Mouse (Mus musculus) limb, embryonic 11.5 days (tissue): Measurements from ENCODE around the gene Camk2b. TPM values are rescaled to one million over a fixed set of nuclear protein-coding genes. Genes with fewer than 3 reads are reported as not detected.
A peak's percentile ranks its signal among the peaks of the same experiment; 100 is the strongest.

Experiments used
- ATAC-seq: fragments of 200-750 bp; cut with Nextera tagmentation; 2 replicates; pipeline ENCODE4 v1.8.0; 2017; ENCODE audit warnings: low read depth; ENCODE audit not compliant: insufficient number of reproducible peaks, low FRiP score, low TSS enrichment
- DNase-seq: peaks from one replicate; pipeline ENCODE4 v3.0.0-alpha.2; 2015; ENCODE audit warnings: low spot score
- H3K27ac ChIP-seq: fragments of 300-500 bp; sonication (generic); replicated peaks from 2 replicates; pipeline ENCODE4 v1.5.1; 2014; ENCODE audit warnings: low read depth, mild to moderate bottlenecking, low read length
- H3K27me3 ChIP-seq: fragments of 300-500 bp; sonication (generic); 2 replicates; pipeline ENCODE4 v1.6.1; 2014; ENCODE audit warnings: mild to moderate bottlenecking, low read length, mixed read lengths; ENCODE audit not compliant: control insufficient read depth, insufficient read depth
- H3K36me3 ChIP-seq: fragments of 300-500 bp; sonication (generic); 2 replicates; pipeline ENCODE4 v1.6.1; 2014; ENCODE audit warnings: mild to moderate bottlenecking, low read length, moderate library complexity, mixed read lengths; ENCODE audit not compliant: control insufficient read depth, insufficient read depth
- H3K4me1 ChIP-seq: fragments of 300-500 bp; sonication (generic); 2 replicates; pipeline ENCODE4 v1.6.1; 2014; ENCODE audit warnings: low read length, mixed read lengths; ENCODE audit not compliant: control insufficient read depth, insufficient read depth
- H3K4me2 ChIP-seq: fragments of 300-500 bp; sonication (generic); 2 replicates; pipeline ENCODE4 v1.6.1; 2014; ENCODE audit warnings: low read depth, mild to moderate bottlenecking, moderate library complexity; ENCODE audit not compliant: severe bottlenecking
- H3K4me3 ChIP-seq: fragments of 300-500 bp; sonication (generic); 2 replicates; pipeline ENCODE4 v1.5.1; 2014; ENCODE audit warnings: low read depth, low read length
- H3K9ac ChIP-seq: fragments of 300-500 bp; sonication (generic); 2 replicates; pipeline ENCODE4 v1.6.1; 2014; ENCODE audit warnings: mild to moderate bottlenecking, low read length
- H3K9me3 ChIP-seq: fragments of 300-500 bp; sonication (generic); 2 replicates; pipeline ENCODE4 v1.6.1; 2016; ENCODE audit warnings: low read length; ENCODE audit not compliant: control insufficient read depth
- WGBS: fragments of 180-500 bp; shearing (Covaris S2); extraction: QIAGEN DNeasy Blood & Tissue Kit; methylation state at CpG from one replicate; pipeline ENCODE4 v1.1.7; 2014; 5-methylcytosine and 5-hydroxymethylcytosine counted together
- polyA plus RNA-seq: library from polyadenylated mRNA; unstranded; fragments of >200 nt; fragmentation: Nextera tagmentation; extraction: Ambion mirVana; gene quantifications from 2 replicates; pipeline ENCODE4 v1.2.1, GENCODE M21; 2014

Gene Camk2b
- polyA plus RNA-seq, 1 experiment from 2014 or later, result 0.55 TPM

DNA sequence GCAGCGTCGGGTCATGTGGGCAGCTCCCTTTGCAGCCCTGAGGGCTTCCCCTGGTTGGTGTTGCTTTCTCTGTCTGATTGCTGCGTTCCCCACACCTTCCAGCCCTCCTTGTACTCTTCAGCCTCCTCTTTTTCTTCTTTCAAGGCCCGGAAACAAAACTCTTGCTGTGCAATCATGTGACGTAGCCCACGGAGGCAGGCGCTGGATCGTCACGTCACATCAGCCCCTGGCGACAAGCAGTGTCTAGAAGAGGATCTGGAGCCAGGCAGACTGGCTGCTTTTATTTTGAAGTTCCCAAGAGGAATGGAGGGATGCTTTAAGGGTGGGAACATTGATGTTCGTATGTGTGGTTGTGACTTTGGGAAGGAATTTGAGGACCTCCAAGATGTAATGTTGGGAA is 100.3 kb downstream of the Camk2b start:
- H3K9ac ChIP-seq, result no peak overlapping the region
- WGBS, result 89% methylated on average over 11 of the region's 11 CpGs
- no peaks in the 10 kb centered on the region for H3K9me3 ChIP-seq
- no peak for ATAC-seq
- no peaks in the 10 kb centered on the region for H3K4me1 ChIP-seq
- peaks cover 34% of the 10 kb centered on the region for H3K36me3 ChIP-seq
- H3K4me2 ChIP-seq, result no peak overlapping the region
- no peak overlapping the region for H3K27ac ChIP-seq
- H3K27me3 ChIP-seq, result no peaks in the 10 kb centered on the region
- DNase-seq, result no peak
- no peak overlapping the region for H3K4me3 ChIP-seq

DNA sequence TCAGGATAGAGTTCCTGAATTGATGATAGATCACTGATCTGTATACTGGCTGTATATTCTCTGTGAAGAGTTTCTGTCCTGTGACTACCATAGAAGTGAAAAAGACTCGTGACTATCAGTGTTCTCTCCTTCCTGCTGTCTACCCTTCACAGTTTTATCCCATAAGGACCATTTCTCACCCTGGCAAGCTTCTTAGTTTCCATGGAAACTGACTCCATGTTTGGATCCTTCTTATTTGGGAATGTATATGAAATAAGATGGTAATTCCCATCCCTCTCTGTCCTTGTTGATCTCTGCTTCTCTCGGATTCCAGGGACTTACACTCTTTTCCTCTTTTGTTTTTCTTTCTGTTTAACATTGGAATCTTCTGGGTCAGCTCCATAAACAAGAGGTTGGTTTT is 106.1 kb downstream of the Camk2b start:
- Histone ChIP-seq H3K4me2 (no peak overlapping the region), H3K27me3 (no peaks in the 10 kb centered on the region), H3K27ac (no peak overlapping the region), H3K4me1 (peaks cover 9% of the 10 kb centered on the region), H3K9ac (no peak overlapping the region), H3K9me3 (no peaks in the 10 kb centered on the region), H3K36me3 (peaks cover 25% of the 10 kb centered on the region), H3K4me3 (no peak overlapping the region)
- WGBS, result 86% methylated on average over 2 of the region's 2 CpGs
- DNase-seq (no peak), ATAC-seq (no peak)

DNA sequence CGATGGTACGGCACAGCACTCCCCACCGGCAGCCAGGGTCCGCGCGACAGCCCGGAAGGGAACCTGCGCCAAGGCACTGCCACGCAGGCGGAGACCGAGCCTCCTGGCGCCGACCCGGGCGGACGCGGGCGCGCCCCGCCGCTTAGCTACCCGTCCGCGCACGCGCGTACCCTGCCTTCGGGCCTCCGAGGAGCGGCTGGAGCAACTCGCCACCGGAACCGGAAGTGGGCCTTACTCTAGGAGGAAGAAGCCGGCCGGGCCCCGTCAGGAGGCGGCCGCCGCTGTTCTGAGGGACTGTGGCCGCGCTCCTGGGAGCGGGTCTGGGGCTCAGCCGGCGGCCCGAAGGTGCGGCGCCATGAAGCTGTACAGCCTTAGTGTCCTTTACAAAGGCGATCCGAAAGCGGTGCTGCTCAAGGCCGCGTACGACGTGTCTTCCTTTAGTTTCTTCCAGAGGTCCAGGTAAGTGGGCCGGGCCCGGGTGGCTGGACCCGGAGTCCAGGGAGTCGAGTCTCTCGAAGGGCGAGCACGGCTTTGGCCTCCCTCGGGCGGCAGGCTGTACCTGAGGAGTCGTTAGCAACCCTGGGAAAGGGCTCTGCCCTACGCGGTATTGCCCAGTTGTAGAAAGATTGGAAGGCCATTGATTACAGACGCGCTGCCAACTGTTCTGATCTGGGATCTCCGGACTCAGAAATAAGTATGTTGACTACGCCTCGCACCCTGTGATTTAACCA is 110.5 kb downstream of the Camk2b start, which contains the start of gene Ykt6:
Ykt6 (plus strand) TSS at position 148 of the 731 bp plus-strand sequence.
- ATAC-seq (peak; percentile 93), DNase-seq (peak; percentile 96)
- H3K27me3 ChIP-seq, result no peaks in the 10 kb centered on the region
- H3K4me1 ChIP-seq, result peaks cover 9% of the 10 kb centered on the region
- peak within 1 kb of the TSS; percentile 98 for H3K4me3 ChIP-seq
- no peaks in the 10 kb centered on the region; the same call in 1 of the 2 replicates for H3K36me3 ChIP-seq
- no peaks in the 10 kb centered on the region for H3K9me3 ChIP-seq
- peak within 1 kb of the TSS; percentile 89 for H3K9ac ChIP-seq
- WGBS, result under 1% methylated on average over 69 of the region's 71 CpGs
- peak within 1 kb of the TSS; percentile 77 for H3K4me2 ChIP-seq
- peak within 1 kb of the TSS; percentile 83 for H3K27ac ChIP-seq

DNA sequence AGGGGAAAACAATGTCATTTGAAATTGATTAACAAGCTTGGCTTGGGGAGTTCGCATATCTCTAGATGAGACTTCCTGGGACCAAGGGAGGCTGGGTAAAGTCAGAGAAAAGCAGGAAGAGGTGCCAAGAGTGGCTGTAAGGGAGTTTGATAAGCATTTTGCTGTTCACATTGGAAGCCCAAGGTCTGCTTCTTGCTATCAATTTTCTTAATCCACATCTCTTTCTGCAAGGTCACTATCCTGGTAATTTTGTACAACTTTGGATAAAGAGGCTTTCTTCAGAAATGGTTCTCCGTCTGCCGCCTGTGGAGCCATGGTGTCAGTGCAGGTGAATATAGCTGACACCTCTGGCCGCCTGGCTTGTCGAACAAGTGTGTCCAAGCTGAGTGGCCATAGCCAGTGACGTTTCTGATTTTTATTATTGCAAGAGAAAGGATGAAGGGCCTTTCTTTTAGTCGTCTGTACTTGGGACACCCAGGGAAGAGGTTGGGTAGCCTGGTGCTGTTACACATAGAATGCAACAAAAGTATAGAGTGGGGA is 111.1 kb downstream of the Camk2b start:
- WGBS, result 5% methylated on average over 7 of the region's 7 CpGs
- DNase-seq, result peak; percentile 70

DNA sequence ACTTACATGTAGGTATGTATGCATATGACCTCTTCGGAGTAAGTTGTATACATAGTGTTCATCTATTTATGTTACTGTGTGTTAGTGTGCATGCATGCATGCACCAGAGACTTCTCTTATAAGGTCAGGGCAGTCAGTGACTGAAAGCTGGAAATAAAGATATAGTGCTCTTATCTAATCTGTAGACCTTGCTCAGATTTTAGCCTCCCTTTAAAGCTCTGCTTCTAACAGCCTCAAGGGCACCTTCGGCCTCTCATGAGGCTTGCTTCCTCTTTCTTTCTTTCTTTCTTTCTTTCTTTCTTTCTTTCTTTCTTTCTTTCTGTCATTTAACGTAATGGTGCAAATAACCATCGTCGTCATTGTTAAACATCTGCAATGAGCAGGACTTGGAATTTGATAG is 111.7 kb downstream of the Camk2b start:
- WGBS, result 82% methylated on average over 5 of the region's 5 CpGs
- no peaks in the 10 kb centered on the region for H3K36me3 ChIP-seq
- DNase-seq (no peak), ATAC-seq (no peak)
- H3K4me2 ChIP-seq, result no peak overlapping the region
- H3K4me3 ChIP-seq, result no peak overlapping the region
- peaks cover 10% of the 10 kb centered on the region for H3K4me1 ChIP-seq
- no peaks in the 10 kb centered on the region for H3K9me3 ChIP-seq
- no peak overlapping the region for H3K9ac ChIP-seq
- no peak overlapping the region for H3K27ac ChIP-seq
- no peaks in the 10 kb centered on the region for H3K27me3 ChIP-seq

More for the DNA sequence above, 111.1 kb downstream of the Camk2b start:
- Histone ChIP-seq H3K9me3 (no peaks in the 10 kb centered on the region), H3K4me2 (peak overlapping the region; percentile 77), H3K27ac (peak overlapping the region; percentile 83), H3K4me1 (peaks cover 9% of the 10 kb centered on the region), H3K27me3 (no peaks in the 10 kb centered on the region), H3K36me3 (no peaks in the 10 kb centered on the region), H3K4me3 (peak overlapping the region; percentile 98), H3K9ac (peak overlapping the region; percentile 89)
- peak; percentile 78; the same call in 1 of the 2 replicates for ATAC-seq

DNA sequence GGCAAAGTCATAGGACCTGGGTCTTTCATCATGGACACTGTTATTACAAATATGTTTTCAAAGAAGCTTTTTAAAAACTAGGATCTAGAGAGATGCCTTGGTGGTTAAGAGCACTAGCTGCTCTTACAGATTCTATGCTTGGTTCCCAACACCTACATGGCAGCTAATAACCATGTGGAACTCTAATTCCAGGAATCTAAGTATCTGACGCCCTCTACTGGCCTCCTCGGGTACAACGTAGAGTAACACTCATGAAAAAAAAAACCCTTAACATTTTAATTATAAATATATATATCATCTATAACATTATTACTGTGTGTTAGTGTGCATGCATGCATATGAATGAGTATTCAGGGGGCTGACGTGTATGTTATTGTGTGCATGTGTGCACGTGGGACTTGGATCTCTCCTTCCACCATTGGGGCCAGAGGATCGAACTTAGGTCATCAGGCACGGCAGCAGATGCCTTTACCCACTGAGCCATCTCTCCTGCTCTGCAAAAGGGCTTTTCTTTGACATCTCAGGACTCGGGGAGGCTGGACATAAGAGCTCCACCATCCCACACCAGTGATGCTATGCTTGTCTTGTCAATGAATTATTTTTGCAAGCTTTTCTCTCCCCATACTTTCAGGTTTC is 112.9 kb downstream of the Camk2b start:
- ATAC-seq (no peak), DNase-seq (peak; percentile 59)
- Histone ChIP-seq H3K4me1 (peaks cover 22% of the 10 kb centered on the region), H3K4me3 (no peak overlapping the region), H3K27me3 (no peaks in the 10 kb centered on the region), H3K36me3 (no peaks in the 10 kb centered on the region), H3K27ac (no peak overlapping the region), H3K4me2 (no peak overlapping the region), H3K9me3 (no peaks in the 10 kb centered on the region), H3K9ac (no peak overlapping the region)
- WGBS, result 33% methylated on average over 8 of the region's 8 CpGs

DNA sequence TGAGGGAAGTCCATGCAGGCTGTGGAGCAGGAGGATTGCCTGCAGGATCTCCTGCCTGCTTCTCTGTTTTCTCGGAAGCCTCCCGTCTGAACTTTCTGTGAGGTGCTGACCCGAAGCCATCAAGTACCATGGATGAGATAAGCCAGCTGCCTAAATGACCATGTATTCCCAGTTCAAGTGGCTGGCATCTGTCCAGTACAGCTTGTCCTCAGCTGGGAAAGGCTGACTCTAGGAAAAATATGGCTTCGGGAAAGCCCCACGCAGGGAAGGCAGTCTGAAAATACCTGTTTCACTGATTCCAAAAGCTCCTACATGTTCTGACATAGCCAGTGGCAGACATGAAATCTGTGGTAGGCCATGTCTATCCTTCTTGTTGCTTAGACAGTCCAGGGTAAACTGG is 113.7 kb downstream of the Camk2b start:
- Histone ChIP-seq H3K27ac (no peak overlapping the region), H3K4me2 (no peak overlapping the region), H3K27me3 (no peaks in the 10 kb centered on the region), H3K36me3 (no peaks in the 10 kb centered on the region), H3K9me3 (no peaks in the 10 kb centered on the region), H3K9ac (no peak overlapping the region), H3K4me3 (no peak overlapping the region), H3K4me1 (peaks cover 22% of the 10 kb centered on the region)
- no peak for DNase-seq
- ATAC-seq, result no peak
- 89% methylated on average over 5 of the region's 5 CpGs for WGBS

DNA sequence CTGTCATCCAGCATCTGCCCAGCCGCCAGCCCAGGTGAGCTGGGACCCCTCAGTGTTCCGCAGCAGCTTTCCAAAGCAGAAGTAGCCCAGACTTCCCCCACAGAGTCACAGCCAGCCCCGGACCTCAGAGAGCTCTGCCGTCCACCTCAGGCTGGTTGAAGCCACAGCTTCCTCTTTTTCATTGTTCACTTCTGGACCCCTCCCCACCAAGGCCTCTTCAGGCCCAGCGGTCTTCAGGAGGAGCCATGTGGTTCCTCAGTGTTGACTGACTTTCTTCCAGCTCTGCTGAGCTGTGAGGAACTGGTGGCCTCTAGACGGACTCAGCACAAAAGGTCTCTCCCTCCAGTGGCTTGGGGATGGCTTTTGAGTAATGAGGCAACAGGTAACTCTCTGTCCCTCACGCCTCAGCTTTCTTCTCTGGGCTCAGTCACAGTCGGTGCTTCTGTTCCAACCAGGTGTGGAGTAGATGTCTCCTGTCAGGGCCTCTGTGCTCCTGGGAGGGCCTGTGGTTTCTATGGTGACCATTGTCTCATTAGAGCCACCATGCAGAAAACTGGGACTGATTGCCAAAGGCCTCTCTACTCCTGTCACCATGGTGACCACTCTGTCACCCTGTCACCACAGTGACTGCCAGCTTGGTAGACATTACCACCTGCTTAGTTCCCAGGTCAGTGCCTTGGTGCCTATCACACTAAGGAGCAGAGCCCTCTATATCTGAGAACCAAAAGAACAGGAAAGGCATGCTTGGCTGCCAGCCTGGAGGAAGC is 116.4 kb downstream of the Camk2b start, which contains the start of gene Gck:
Gck (minus strand) TSS at position 496 of the 767 bp plus-strand sequence.
- Histone ChIP-seq H3K27ac (peak within 1 kb of the TSS; percentile 25; the same call in 1 of the 2 replicates), H3K4me1 (peaks cover 13% of the 10 kb centered on the region), H3K9me3 (no peaks in the 10 kb centered on the region), H3K4me2 (no peak within 1 kb of the TSS), H3K36me3 (no peaks in the 10 kb centered on the region), H3K4me3 (no peak within 1 kb of the TSS), H3K27me3 (no peaks in the 10 kb centered on the region), H3K9ac (no peak within 1 kb of the TSS)
- no peak for ATAC-seq
- WGBS, result 69% methylated on average over 8 of the region's 8 CpGs
- DNase-seq, result no peak
